Mouse (Mus musculus) C2C12 (cell line): ENCODE data around the gene Cbll1.

Experiments
- CTCF ChIP-seq: IDR thresholded peaks from one replicate; pipeline ENCODE4 v1.5.1; 2011; ENCODE audit not compliant: control insufficient read depth, insufficient read depth, insufficient read length
- USF1 ChIP-seq: IDR thresholded peaks from one replicate; pipeline ENCODE4 v1.6.1; 2011; ENCODE audit warnings: low read depth, mild to moderate bottlenecking, control low read depth, moderate library complexity

DNA sequence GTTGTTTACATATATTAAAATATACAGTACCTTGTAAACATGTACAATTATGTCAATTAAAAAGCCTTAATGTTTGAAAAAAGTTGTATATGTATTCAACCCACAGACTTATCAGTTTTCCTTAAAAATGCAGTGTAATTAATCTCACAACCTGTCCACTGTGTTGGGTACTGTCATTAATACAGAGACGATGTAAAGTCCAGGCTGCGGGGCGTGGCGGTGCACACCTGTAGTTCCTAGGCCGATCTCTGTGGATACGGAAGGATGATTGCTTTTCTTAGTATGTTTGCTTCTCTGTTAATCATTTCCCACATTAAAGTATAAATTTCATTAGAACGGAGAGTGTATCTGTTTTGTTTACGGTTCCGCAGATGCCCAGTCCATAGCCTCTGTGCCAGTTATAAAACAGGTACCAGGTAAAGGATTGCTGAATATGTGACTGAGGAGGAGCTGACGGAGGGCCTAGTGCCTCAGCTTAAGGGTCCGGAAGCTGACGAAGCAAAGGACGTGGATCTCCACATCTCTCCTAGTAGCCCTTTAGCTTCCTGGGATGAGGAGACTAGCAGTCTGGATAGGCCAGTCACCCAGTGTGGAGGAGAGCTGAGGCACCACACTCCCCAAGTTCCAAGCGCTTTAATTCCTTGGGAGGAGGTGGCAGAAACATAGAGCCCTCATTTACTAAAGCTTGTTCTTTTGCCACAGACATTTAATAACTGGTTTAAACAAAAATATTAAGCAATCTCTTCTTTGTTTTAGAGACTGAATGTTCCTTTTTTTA, 13.4 kb upstream of the Cbll1 start:
- TF ChIP-seq CTCF (no peak), USF1 (no peak)
